Mouse (Mus musculus) ES-Bruce4 (cell line): ENCODE measurements around the gene Olfr819.

Experiments
- CTCF ChIP-seq: IDR thresholded peaks from one replicate; pipeline ENCODE4 v1.8.1; 2011; ENCODE audit warnings: low read depth, low read length
- EP300 ChIP-seq: IDR thresholded peaks from 2 replicates; pipeline ENCODE4 v1.6.1; 2011; ENCODE audit warnings: low read depth, low read length; ENCODE audit not compliant: insufficient read depth

GRCm38 (mm10) chr10:130012321-130012720 is 45.3 kb upstream of the Olfr819 start, which contains the start of gene Olfr820:
- TF ChIP-seq CTCF: no peak
- TF ChIP-seq EP300: no peak
